Mouse (Mus musculus) heart, embryonic 13.5 days (tissue): ENCODE measurements around the gene Scrn3. TPM values are rescaled to one million over a fixed set of nuclear protein-coding genes. Genes with fewer than 3 reads are reported as not detected.
A peak's percentile ranks its signal among the peaks of the same experiment; 100 is the strongest.

Experiments
- ATAC-seq: fragments of 200-750 bp; cut with Nextera tagmentation; 2 replicates; pipeline ENCODE4 v1.8.0; 2017; ENCODE audit warnings: moderate TSS enrichment; ENCODE audit not compliant: insufficient number of reproducible peaks, low FRiP score, low TSS enrichment; ENCODE audit errors: extremely low read depth
- H3K27ac ChIP-seq: fragments of 300-500 bp; sonication (generic); replicated peaks from 2 replicates; pipeline ENCODE4 v1.5.1; 2015; ENCODE audit warnings: moderate library complexity, mild to moderate bottlenecking, inconsistent platforms
- H3K27me3 ChIP-seq: fragments of 300-500 bp; sonication (generic); replicated peaks from 2 replicates; pipeline ENCODE4 v1.6.1; 2015; ENCODE audit warnings: mild to moderate bottlenecking, inconsistent platforms
- H3K36me3 ChIP-seq: fragments of 300-500 bp; sonication (generic); 2 replicates; pipeline ENCODE4 v1.6.1; 2015; ENCODE audit warnings: mild to moderate bottlenecking, inconsistent platforms
- H3K4me1 ChIP-seq: fragments of 300-500 bp; sonication (generic); 2 replicates; pipeline ENCODE4 v1.6.1; 2015; ENCODE audit warnings: inconsistent platforms
- H3K4me2 ChIP-seq: fragments of 300-500 bp; sonication (generic); 2 replicates; pipeline ENCODE4 v1.6.1; 2015; ENCODE audit warnings: inconsistent platforms, mild to moderate bottlenecking, moderate library complexity
- H3K4me3 ChIP-seq: fragments of 300-500 bp; sonication (generic); 2 replicates; pipeline ENCODE4 v1.5.1; 2015; ENCODE audit warnings: moderate library complexity, mild to moderate bottlenecking, inconsistent platforms
- H3K9ac ChIP-seq: fragments of 300-500 bp; sonication (generic); 2 replicates; pipeline ENCODE4 v1.6.1; 2015; ENCODE audit warnings: inconsistent platforms, mild to moderate bottlenecking, moderate library complexity
- H3K9me3 ChIP-seq: fragments of 300-500 bp; sonication (generic); 2 replicates; pipeline ENCODE4 v1.6.1; 2016; ENCODE audit warnings: inconsistent platforms
- WGBS: fragments of 180-500 bp; shearing (Covaris S2); methylation state at CpG from one replicate; pipeline ENCODE4 v1.1.7; 2015; ENCODE audit warnings: mixed read lengths; 5-methylcytosine and 5-hydroxymethylcytosine counted together
- polyA plus RNA-seq: library from polyadenylated mRNA; unstranded; fragments of >200 nt; fragmentation: Nextera tagmentation; extraction: Ambion mirVana; gene quantifications from 2 replicates; pipeline ENCODE4 v1.2.1, GENCODE M21; 2015

Gene Scrn3
- 12.0 and 14.3 TPM in 2 replicates for polyA plus RNA-seq

DNA sequence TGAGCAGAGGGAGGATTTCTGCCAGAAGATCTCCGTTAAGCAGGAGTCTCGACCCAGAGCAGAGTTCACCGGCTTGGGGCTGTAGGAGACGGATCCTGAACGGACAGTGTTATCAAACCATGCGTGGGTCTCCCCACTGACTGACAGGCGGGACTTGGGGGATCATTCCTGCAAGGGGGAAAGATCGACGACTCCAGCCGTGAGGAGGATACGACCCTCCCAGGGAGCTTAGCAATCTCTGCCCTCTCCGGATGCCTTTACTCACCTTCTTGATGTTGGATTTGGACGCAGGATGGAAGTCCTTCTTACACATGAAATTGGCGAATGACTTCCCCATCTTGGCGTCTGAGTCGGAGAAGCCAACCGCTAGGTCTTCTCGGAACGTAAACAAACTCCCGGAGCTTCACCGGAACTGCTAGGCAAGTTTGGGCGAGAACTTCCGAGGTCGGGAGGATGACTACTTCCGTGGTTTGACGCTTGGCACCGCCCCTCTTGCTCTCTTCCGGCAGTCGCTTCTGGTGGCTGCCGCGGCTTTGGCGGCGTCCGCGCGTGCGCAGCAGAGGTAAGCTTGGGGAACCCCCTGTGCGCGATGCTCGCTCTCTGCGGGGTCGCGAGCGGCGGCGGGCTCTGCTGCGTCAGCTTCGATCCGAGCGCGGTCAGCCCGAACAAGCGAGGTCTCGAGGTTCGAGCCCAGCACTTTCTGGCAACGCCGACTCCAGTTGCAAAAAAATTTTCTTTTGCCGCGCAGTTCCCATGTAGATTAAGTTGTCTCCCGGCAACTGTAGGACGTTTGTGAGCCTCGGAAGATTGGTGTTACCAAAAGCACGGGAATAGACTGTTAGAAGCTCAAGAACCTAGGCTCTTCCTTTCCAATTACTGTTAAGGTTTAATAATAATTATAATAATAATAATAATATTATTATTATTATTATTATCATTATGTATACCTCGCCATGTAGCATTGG is at the start of gene Scrn3, which contains the start of gene Cir1:
Gene Scrn3 (plus strand): TSS at position 450 of the 965 bp plus-strand sequence.
Gene Cir1 (minus strand): TSS at position 550 of the 965 bp plus-strand sequence.
- ATAC-seq, result peak; percentile 89
- Histone ChIP-seq H3K27ac (peak within 1 kb of the TSS; percentile 90), H3K9ac (peak within 1 kb of the TSS; percentile 92), H3K36me3 (peaks cover 37% of the 10 kb centered on the region), H3K4me3 (peak within 1 kb of the TSS; percentile 96), H3K4me2 (peak within 1 kb of the TSS; percentile 95), H3K27me3 (no peaks in the 10 kb centered on the region), H3K4me1 (peaks cover 21% of the 10 kb centered on the region), H3K9me3 (no peaks in the 10 kb centered on the region)
- under 1% methylated on average over 64 of the region's 64 CpGs for WGBS

- H3K4me3 ChIP-seq, result peak overlapping the region; percentile 55
- H3K4me1 ChIP-seq, result peaks cover 27% of the 10 kb centered on the region
- no peak overlapping the region for H3K27ac ChIP-seq
- 11% methylated on average over 16 of the region's 16 CpGs for WGBS
- H3K9ac ChIP-seq, result peak overlapping the region; percentile 73
- H3K9me3 ChIP-seq, result peaks cover 3% of the 10 kb centered on the region; the same call in 1 of the 2 replicates
- peak overlapping the region; percentile 84 for H3K4me2 ChIP-seq
- H3K36me3 ChIP-seq, result no peaks in the 10 kb centered on the region
- peaks cover 64% of the 10 kb centered on the region for H3K27me3 ChIP-seq
- no peak for ATAC-seq
Observed at GRCm38 (mm10) chr2:73263172-73263765, 49.1 kb upstream of the Scrn3 start.

- Histone ChIP-seq H3K36me3 (no peaks in the 10 kb centered on the region), H3K4me1 (peaks cover 27% of the 10 kb centered on the region), H3K4me2 (peak overlapping the region; percentile 84), H3K4me3 (peak overlapping the region; percentile 55), H3K27me3 (peaks cover 71% of the 10 kb centered on the region), H3K27ac (no peak overlapping the region), H3K9me3 (peaks cover 3% of the 10 kb centered on the region; the same call in 1 of the 2 replicates), H3K9ac (peak overlapping the region; percentile 73)
- no peak for ATAC-seq
- WGBS, result under 1% methylated on average over 38 of the region's 38 CpGs
Observed at GRCm38 (mm10) chr2:73263794-73264610, 48.4 kb upstream of the Scrn3 start.

- Histone ChIP-seq H3K4me2 (peak overlapping the region; percentile 84), H3K27me3 (peaks cover 76% of the 10 kb centered on the region), H3K9ac (peak overlapping the region; percentile 73), H3K27ac (no peak overlapping the region), H3K36me3 (no peaks in the 10 kb centered on the region), H3K9me3 (peaks cover 3% of the 10 kb centered on the region; the same call in 1 of the 2 replicates), H3K4me1 (peaks cover 29% of the 10 kb centered on the region), H3K4me3 (peak overlapping the region; percentile 55)
- no peak for ATAC-seq
- 7% methylated on average over 11 of the region's 11 CpGs for WGBS
Observed at GRCm38 (mm10) chr2:73264611-73265195, 47.7 kb upstream of the Scrn3 start.

DNA sequence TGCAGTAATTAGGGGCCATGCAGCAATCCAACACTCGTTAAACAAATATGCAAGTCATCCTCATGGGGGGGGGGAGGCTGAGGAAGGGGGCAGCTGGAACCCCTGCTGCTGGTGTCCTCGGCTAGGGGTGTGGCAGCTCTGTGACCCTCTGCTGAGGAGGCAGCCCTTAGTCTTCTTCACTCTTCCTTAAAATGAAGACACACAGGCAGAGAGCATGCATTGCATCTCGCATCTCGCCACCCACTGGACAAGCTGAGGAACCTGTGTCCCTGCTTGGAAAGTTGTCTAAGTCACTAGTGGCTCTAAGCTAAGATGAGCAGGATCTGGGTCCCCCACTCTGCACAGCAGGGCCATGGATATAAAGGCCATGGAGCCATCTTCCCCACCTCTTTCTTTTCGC is 46.4 kb upstream of the Scrn3 start:
- Histone ChIP-seq H3K27me3 (peaks cover 90% of the 10 kb centered on the region), H3K36me3 (no peaks in the 10 kb centered on the region), H3K4me1 (peaks cover 37% of the 10 kb centered on the region), H3K4me2 (no peak overlapping the region), H3K27ac (no peak overlapping the region), H3K4me3 (no peak overlapping the region), H3K9ac (no peak overlapping the region), H3K9me3 (peaks cover 3% of the 10 kb centered on the region; the same call in 1 of the 2 replicates)
- no peak for ATAC-seq
- WGBS, result 8% methylated on average over 5 of the region's 5 CpGs

DNA sequence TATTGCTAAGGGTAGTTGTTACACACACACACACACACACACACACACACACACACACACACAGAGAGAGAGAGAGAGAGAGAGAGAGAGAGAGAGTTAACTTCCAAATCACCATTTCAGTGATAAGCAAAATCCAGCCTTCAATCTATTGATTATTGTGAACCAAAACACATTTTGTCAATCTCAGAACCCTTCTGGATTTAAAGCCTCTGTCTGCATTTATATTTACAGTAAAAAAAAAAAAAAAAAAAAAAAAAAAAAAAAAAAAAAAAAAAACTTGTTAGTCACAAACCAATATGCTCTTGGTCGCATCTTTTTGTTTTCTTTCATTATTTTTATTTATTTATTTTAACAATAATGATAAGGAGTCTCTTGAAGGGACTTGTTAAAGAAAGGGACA is 45.8 kb upstream of the Scrn3 start:
- peaks cover 96% of the 10 kb centered on the region for H3K27me3 ChIP-seq
- peaks cover 43% of the 10 kb centered on the region for H3K4me1 ChIP-seq
- ATAC-seq, result no peak
- WGBS, result 17% methylated on average over 1 of the region's 1 CpGs
- H3K4me2 ChIP-seq, result no peak overlapping the region
- H3K27ac ChIP-seq, result no peak overlapping the region
- H3K4me3 ChIP-seq, result no peak overlapping the region
- no peaks in the 10 kb centered on the region for H3K36me3 ChIP-seq
- peaks cover 3% of the 10 kb centered on the region; the same call in 1 of the 2 replicates for H3K9me3 ChIP-seq
- H3K9ac ChIP-seq, result no peak overlapping the region

- H3K4me1 ChIP-seq, result peaks cover 49% of the 10 kb centered on the region
- H3K4me3 ChIP-seq, result no peak overlapping the region
- peaks cover 96% of the 10 kb centered on the region for H3K27me3 ChIP-seq
- ATAC-seq, result no peak
- no peak overlapping the region for H3K4me2 ChIP-seq
- H3K27ac ChIP-seq, result no peak overlapping the region
- H3K9me3 ChIP-seq, result no peaks in the 10 kb centered on the region
- H3K36me3 ChIP-seq, result no peaks in the 10 kb centered on the region
- no peak overlapping the region for H3K9ac ChIP-seq
- WGBS, result 18% methylated on average over 3 of the region's 3 CpGs
Observed at GRCm38 (mm10) chr2:73267231-73267630, 45.2 kb upstream of the Scrn3 start.

GRCm38 (mm10) chr2:73267818-73268217 is 44.6 kb upstream of the Scrn3 start:
- Histone ChIP-seq H3K4me3 (no peak overlapping the region), H3K9ac (no peak overlapping the region), H3K27ac (no peak overlapping the region), H3K9me3 (no peaks in the 10 kb centered on the region), H3K4me1 (peaks cover 54% of the 10 kb centered on the region), H3K27me3 (peaks cover 96% of the 10 kb centered on the region), H3K4me2 (no peak overlapping the region), H3K36me3 (no peaks in the 10 kb centered on the region)
- 5% methylated on average over 4 of the region's 4 CpGs for WGBS
- no peak for ATAC-seq

GRCm38 (mm10) chr2:73268281-73268680 is 44.1 kb upstream of the Scrn3 start:
- Histone ChIP-seq H3K4me1 (peaks cover 54% of the 10 kb centered on the region), H3K36me3 (no peaks in the 10 kb centered on the region), H3K4me3 (no peak overlapping the region), H3K27me3 (peaks cover 96% of the 10 kb centered on the region), H3K4me2 (no peak overlapping the region), H3K9ac (no peak overlapping the region), H3K27ac (no peak overlapping the region), H3K9me3 (no peaks in the 10 kb centered on the region)
- no peak for ATAC-seq
- 2% methylated on average over 12 of the region's 12 CpGs for WGBS

GRCm38 (mm10) chr2:73268836-73269395 is 43.5 kb upstream of the Scrn3 start:
- WGBS, result 10% methylated on average over 8 of the region's 8 CpGs

More at GRCm38 (mm10) chr2:73268836-73269395, 43.5 kb upstream of the Scrn3 start:
- Histone ChIP-seq H3K4me3 (no peak overlapping the region), H3K27ac (no peak overlapping the region), H3K4me1 (peaks cover 54% of the 10 kb centered on the region), H3K36me3 (no peaks in the 10 kb centered on the region), H3K9ac (no peak overlapping the region), H3K9me3 (no peaks in the 10 kb centered on the region), H3K4me2 (no peak overlapping the region), H3K27me3 (peaks cover 96% of the 10 kb centered on the region)
- ATAC-seq, result no peak
